Mouse (Mus musculus) fat pad, adult 2 months (tissue): ENCODE data around the gene Nfx1.

Experiments used
- DNase-seq: peaks from one replicate; pipeline ENCODE4 v3.0.0-alpha.2; 2011; ENCODE audit warnings: low read depth, low spot score; ENCODE audit errors: extremely low read depth

Gene Nfx1

DNA sequence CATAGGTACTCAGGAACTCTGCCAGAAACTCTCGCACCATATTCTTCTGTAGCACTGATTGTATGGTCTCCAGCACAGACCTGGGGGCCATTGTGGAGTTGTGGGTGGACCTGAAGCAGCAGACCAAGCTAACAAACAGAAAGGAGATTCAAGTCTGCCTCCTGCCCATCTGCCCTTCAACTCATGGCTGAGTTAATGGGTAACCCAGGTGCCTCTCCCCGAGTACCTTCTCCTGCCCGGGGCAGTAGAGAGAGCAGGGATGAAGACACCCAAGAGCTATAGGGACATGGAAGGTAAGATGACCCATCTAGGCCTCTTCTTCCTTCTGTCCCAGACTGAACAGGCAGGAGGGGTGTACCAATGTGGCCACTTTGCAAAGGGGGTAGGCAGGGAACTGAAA, 74.6 kb downstream of the Nfx1 start:
- DNase-seq, result no peak

DNA sequence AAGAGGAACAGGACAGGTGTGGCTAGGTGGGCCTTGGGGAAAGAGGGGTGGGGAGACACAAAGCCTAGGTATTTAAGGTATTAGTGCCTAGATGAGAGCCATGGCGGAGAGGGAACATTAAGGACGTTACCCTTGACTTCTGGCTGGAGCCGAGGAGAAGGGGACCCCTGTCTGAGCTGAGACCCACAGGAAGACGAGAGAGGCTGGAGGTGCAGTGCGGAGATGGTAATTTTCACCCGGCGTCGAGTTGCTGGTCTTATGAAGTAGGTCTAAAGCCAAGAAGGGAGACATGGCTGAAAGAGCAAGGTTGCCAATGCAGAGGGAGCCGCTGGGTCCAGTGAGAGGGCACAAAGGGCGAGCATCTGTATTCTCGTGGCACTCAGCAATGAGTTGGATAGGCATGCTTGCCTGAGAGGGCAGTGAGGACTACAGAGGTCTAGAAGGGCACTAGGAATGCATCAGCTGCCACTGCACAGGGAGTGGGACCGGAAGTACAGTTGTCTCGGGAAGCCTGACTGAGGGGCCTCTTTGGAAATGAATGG, 75.6 kb downstream of the Nfx1 start:
- DNase-seq, result no peak

DNA sequence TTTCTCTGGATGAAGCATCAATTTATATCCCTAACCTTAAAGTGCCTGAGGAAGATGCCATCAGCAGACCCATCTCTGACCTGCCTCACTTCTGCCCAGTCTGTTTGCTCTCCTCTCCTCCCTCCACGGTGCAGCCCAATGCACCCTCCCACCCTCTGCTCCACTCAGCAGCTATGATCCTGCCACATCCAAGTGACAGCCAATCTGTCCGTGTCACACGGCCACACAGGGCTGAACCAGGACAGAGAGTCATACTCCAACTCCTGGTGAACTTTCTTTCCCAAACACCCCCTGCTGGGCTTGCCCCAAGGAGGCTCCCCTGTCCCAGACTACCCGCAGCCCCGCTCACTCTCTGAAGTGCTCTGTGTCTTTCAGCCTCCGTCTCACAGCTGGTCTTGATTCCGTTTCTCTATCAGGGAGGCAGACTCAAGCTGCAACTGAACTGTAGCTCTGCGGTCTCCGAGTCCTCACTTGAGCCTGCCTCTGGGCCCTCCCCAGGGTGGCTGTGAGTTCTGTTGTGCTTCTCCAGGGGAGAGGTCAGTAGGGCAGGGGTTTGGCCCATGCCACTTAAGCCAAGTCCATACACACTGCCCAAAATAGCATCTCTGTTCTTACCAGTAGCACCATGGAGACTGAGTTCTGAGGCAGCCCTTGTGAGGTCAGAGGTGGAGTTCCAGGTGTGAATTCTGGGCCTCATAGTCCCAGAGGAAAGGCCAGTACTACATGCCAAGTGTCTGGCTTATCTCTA, 77.0 kb downstream of the Nfx1 start, which contains the start of gene Aqp7:
TSS of gene Aqp7 (minus strand) at position 616 of the 748 bp plus-strand sequence.
- DNase-seq, result no peak

GRCm38 (mm10) chr4:41048926-41049325, 78.2 kb downstream of the Nfx1 start:
- no peak for DNase-seq

DNA sequence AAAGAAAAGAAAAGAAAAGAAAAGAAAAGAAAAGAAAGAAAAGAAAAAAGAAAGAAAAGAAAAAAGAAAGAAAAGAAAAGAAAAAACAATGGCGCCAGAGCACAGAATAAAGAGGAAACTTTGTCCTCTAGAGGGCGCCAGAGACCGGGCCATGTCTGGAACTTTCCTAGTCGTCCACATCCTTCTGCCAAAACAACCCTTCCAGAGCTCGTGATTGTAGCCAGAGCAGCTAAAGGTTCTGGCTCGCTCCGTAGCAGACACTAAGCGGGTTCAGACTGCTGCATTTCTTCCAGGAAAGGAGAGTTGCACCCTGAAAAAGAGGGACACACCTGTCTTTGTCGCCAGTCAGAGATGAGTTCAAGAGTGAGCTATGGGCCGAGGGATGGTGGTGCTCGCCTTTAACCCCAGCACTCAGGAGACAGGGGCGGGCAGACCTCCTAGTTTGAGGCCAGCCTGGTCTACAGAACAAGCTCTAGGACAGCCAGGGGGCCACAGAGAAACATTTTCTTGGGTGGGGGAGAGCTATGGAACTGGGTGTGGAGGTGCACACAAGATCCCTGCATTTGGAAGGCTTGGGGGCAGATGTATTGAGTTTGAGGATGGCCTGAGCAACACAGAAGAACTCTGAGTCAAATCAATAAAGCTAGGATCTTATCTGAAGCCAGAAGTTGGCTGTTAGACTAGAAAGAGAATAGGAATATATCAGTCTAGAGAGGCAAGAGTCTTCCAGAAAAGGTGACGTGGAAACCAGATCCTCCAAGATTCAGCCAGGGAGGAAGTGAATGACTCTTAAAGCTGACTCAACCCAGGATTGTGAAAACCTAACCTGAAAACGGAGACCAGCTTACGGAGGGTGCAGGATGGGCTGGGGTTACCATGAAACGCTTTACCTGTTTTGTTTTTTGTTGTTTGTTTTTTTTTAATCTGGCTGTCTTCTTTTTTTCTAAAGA, 80.3 kb downstream of the Nfx1 start:
- DNase-seq, result no peak

GRCm38 (mm10) chr4:41051781-41052180, 81.1 kb downstream of the Nfx1 start:
- no peak for DNase-seq

- DNase-seq, result no peak
Observed at GRCm38 (mm10) chr4:41055111-41055510, 84.4 kb downstream of the Nfx1 start.

DNA sequence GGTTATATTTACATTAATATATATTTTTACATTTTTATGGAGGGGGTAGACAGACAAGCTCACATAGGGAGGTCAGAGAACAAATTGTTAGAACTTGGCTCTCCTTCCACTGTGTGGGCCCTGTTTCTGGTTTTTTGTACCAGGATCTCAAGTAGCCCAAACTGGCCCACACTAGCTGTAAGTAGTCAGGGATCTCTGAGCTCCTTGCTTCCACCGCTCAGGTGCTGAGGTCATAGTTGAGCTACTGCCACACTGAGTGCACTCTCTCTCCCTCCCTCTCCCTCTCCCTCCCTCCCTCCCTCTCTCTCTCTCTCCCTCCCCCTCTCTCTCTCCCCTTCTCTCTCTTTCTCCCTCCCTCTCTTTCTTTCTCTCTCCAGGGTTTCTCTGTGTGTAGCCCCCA, 85.5 kb downstream of the Nfx1 start:
- no peak for DNase-seq

DNA sequence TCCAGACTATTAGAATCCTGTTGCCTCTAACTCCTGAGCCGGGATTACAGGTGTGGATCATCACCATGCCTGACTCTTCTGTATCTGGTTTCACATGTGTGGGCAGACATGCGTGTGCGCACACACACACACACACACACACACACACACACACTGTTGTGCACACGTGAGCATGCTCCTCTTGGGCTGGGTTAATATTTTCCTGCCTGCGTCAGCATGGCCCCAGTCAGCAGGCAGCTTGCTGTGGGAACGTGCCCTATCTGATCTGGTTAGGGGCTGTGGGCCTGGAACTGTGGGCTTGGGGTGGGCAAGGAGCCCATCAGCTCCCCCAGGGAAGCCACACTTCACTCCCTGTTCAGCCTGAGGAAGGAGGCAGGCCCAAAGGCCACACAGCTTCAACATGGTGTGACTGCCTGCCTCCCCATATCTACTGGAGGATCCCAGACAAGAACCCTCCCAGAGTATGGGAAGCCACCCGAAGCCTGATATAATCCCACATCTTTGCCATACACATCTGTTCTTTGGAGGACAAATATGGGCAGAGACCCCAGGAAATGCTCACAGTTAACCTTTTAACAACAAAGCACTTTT, 86.1 kb downstream of the Nfx1 start:
- DNase-seq, result no peak

- DNase-seq, result no peak
Observed at GRCm38 (mm10) chr4:41057361-41057760, 86.7 kb downstream of the Nfx1 start.

DNA sequence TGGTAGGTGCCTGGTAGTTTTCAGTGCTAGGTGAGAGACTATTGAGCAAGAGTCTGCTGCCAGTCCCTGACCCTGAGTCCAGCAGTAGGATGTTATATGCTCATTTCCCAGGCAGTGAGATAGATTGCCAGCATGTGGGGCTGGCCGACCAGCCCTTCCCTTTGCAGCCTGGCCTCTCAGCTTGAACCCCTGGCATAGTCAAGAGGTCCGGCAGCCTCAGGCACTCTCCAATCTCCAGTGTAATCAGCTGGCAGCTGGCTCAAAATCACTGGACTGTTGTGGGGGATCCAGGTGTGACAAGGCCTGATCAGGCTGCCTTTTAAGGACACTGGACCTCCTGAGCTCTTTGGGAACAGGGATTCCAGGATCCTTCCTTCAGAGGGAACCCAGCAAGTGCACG, 92.6 kb downstream of the Nfx1 start:
- DNase-seq, result no peak

DNA sequence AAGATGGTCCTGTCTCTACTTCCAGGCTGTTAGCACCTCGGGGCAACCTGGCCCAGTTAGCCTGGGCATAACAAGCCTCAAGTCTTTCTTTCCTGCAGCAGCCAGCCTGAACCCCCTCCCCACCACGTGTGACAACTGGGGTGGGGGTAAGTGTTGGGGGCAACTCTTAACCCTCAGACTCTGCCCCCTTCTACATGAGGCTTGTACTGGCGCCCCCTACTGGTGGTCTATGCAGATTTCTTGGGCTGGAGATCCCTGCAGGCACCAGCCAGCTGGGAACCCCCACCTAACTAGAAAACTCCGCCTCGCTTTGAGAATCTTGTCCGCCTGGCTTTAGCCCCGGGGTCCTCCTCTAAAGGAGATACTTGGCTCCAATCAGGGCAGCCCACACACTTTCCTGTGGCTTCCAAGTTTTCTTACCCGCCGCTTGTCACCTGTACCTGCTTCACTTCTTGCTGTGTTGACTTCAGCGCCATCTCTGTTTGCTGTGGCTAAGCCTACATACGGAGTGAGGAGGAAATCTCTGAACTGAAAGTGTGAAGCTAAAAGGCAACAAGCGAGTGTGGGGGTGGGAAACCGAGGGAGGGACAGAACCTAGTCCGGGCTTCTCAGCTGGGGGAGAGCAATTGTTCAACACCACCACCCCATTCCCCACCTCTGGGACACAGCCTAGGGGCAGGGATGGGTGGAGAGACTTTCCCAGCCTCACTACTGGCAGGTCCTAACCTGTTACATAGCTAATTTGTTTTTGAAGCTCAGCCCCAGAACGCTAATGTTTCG, 93.4 kb downstream of the Nfx1 start:
- DNase-seq, result peak; percentile 57

DNA sequence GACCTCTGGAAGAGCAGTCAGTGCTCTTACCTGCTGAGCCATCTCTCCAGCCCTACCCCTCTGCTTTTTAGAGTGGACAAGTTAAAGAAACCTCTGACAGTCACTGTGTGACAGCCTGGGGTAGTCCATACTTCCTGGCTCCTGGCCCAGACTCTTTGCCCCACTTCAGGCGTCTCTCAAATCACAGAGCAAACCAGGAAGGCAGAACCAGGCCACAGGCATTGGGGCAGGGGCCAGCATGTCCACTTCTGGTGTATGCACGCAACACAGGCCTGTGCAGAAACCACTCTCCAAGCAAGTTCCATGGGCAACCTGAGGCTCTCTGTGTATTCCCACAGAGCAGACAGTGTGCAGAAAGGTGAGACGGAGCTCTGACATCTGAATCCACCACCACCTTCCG, 94.5 kb downstream of the Nfx1 start:
- no peak for DNase-seq

- peak; percentile 58 for DNase-seq
Observed at GRCm38 (mm10) chr4:41071500-41072429, 101.1 kb downstream of the Nfx1 start.

DNA sequence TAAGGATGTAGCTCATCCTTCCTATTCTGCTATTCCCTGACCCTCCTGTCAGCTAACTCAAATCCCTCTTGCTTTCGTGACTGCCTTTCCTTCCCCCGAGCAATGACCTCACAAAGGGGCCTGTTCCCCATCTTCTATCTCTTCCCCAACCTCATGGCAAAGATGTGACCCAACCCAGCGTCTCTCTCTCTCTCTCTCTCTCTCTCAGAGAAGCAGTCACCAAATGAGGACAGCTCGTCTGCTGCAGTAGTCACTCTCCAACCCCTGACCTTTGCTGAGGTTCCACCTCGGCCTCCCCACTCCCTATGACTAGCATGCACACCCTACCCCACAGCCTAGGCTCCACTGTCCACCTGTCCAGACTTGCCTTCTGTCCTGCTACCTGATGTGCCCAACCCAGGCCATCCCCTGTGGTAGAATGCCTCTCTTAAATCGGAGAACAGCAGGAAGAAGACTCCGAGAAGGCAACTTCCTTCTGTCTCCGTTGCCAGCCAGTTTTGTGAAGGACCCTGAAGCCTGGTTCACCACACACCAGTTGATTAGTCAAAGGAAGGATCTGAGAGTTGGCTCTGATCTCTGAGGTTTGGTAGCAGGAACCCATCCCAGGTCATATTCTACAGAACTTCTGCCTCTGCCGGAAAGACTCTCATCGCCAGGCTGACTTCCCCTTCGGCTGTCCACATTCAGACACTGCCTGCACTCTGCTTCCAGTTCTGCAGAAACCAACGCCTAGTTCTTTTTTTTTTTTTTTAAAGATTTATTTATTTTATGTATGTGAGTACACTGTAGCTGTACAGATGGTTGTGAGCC, 102.5 kb downstream of the Nfx1 start:
- no peak for DNase-seq

GRCm38 (mm10) chr4:41074461-41074860, 103.8 kb downstream of the Nfx1 start:
- no peak for DNase-seq
